Mouse (Mus musculus) frontal cortex, postnatal 10 days (tissue): ENCODE data around the gene Snx11.
"Not testable (repeated sequence)": the region's sequence is repeated elsewhere in the genome, so short reads cannot be mapped to it uniquely, and the experiment has no call there.

ENCODE experiments used
- DNase-seq, 2 experiments: peaks; one replicate each; pipeline ENCODE4 v3.0.0; 2022; ENCODE audit warnings: low spot score in 2 of 2, mixed read lengths in 1 of 2

Gene Snx11

DNA sequence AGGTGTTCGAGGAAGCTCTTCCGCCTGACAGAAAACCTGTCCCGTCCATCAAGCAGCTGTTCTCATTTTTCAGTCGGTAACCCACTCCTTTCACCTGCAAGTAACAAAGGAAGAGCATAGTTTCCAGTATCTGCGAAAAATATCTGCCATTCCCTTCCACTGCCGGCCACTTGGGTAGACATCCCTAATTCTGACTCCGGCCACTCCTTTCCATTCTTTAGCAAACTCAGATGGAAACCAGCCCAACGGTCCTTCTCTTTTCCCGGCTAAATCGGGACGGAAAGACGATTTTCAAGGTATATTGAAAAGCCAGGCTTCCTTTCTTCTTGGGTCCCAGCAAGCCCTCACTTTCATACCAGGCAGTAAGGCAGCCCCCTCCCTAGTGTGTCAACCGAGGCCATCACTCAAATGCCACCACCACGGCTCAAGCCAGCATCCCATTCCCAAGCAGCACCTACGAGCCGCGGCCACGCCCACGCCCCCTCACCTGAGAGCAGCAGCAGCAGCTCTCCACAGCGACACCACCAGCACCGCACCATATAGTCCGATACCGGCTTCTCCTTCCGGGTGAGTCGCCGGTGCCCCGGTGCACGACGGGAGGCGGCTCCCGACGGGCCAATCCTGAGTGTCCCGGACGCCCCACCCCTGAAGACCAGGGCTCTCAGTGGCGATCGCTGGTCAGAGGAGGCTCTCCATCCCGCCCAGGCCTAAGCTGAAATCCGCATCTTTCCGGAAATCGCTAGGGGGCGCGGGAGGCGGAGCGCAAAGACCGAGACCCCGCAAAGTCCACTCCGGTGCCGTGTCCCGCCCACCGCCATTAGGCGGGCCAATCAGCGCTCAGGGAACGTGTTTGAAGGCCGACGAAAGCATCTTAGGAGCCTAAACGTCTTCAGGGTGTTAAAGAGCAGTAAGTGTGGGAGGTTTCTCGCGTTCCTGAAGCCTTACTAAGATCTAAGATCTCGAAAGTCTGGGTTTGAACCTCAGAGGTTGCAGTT lies at the start of gene Snx11:
Snx11 (minus strand) TSS at position 592 of the 995 bp plus-strand sequence.
- peak; percentile 98 to 99 for DNase-seq

DNA sequence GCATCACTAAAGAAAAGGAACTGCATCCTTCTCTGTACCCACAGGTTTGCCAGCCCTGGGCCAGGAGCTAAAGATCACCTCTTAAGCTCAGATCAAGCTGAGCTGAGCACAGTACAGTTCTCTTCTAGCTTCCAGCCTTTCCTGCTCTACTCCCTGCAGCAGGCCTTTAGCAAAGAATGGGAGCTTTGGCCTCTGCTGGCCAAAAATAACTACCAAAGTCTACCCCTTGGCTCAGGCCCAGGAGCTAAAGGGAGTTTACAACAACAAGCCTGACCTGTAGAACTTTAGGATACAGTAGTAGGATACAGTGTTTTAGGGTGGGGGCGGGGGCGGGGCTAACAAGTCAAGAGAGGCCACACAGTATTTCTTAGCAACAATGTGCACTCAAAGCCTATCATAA lies 49.1 kb upstream of the Snx11 start:
- DNase-seq, result no peak

DNA sequence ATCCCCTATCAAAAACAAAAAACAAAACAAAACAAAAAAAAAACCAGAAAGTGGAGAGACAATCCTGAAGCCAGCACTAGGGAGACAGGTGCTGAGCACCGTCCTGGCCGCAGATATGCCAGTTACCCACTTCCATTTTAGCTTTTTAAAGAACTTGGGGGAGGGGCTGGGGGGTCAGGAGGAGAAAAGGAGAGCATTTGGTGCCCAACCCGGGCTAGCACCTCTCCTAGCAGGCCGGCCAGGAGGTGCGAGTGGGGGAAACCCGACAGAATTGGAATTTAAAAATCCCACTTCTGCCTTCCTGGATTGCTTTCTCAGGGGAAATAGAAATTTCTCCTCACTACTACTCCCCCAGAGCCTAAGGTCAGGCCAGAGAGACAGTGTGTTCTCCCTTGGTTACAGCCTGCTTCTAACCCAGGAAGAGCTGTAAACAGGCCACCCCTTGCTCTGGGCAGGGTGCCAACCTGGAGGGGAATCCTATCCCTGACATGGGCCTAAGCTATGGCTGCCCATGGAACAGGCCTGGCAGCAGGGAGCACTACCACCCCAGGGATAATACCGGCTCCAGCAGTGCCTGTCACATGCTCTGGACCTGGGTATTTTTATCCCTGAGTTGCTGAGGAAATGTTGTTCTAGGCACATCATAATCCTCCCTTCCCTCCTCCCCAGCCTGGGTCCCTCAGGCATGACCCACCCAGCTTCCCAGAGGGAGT lies 47.6 kb upstream of the Snx11 start:
- peak; percentile 50 to 57 for DNase-seq

DNA sequence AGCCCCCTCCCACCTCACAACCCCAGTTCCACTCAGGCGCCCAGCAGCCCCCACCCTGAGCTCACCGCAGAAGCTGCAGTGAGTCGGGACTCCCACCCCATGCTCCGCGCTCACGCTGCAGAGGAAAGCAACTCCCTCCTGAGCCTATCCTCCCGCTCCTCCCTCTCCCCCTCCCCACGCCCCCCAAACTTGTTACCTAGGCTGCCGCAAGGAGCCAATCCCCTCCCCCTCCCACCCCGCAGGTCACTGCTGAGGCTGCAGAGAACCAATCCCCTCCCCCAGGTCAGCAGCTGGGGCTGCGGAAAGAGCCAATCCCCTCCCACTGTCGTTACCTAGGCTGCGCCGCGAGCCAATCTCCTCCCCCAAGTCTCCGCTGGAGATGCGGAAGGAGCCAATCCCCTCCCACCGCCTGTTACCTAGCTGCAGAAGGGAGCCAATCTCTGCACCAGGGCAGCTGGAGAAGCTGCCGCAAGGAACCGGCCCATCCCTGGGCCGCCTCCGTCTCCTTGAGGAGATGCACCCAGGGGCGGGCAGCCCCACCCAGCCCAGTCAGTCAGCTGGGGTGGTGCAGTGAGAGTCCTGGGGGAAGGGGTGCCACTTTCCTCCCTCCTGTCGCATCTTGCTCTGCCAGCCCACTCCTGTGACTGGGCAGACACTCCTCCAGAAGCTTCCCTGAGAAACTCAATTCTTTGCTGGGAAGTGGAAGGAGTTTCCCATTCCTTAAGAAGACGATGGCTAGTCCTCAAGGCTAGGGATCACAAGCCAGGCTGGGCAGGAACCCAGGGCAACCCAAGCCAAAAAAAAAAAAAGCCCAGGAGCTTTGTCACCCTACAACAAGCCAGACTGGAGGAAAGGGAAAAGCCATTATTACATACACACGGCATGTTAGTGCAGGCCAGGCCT lies 46.8 kb upstream of the Snx11 start:
- DNase-seq, result peak; percentile 84 to 90

DNA sequence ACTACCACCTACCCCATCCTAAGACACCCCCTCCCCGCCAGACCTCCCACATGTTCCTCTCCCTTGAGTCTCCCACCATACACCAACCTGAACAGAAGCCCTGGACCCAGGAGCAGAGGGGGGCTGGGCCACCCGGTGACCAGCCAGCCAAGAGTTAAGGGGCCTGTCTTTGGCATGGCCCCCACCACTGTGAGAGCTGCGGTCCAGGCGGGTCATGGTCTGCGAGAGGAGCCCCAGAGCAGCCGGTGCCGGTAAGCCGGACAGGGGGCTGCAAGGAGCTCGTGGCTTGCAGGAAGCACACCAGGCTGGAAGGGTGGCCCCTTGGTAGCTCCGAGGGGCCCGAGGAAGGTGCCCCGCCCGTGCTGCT lies 46.1 kb upstream of the Snx11 start:
- DNase-seq, result peak in 1 of 2 experiments; percentile 43

DNA sequence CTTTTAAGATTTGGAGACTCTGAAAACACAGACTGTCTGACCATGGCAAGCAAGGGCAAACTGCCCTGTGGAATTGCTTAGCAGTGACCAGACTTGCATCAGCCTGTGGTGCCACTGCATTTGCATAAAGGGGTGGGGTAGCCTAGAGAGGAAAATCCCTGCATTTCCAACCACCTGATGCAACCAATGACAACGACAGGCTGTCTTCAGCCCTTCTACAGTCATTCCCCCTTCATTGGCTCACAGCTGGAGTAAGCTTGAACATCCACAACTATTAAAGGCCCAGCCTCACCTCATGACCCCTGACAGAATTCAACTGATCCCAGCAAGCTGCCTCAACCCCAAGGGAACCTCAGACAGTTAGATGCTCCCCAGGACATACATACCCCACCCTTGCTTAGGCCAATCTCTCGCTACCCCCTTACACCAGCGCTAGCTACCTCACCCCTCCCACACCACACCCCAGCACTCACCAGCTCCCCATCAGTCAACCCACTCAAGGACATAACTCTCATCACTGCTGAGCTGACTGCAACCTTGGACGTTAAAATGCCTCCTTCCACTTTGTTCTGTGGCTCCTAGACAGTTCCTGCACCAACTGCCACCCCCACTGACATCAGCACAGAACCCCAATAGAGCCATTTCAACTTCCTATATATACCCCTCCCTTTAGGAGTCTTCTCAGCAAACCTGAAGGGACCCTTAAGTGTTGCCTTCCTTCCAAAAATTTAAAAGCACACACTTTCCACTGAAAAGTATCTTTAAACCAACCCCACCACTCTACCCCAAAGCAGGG lies 45.5 kb upstream of the Snx11 start:
- DNase-seq, result no peak

DNA sequence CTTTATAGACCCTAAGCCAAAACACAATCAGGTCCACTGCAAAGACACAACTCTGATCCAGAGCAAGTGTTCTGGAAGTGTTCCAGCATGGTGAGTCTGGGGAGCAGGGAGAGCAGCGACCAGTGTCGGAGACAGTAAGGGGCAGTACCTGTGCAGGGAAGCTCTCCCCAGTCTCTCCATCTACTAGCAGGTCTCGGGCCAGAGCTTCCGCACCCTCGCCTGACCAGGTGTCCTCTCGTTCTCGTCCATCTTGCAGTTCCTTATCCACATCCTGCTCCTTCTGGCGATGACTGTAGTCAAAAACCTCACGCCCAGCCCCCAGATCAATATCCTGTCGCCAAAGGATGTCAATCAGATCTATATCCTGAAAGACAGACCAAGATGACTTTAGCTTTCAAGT lies 44.6 kb upstream of the Snx11 start:
- no peak for DNase-seq

DNA sequence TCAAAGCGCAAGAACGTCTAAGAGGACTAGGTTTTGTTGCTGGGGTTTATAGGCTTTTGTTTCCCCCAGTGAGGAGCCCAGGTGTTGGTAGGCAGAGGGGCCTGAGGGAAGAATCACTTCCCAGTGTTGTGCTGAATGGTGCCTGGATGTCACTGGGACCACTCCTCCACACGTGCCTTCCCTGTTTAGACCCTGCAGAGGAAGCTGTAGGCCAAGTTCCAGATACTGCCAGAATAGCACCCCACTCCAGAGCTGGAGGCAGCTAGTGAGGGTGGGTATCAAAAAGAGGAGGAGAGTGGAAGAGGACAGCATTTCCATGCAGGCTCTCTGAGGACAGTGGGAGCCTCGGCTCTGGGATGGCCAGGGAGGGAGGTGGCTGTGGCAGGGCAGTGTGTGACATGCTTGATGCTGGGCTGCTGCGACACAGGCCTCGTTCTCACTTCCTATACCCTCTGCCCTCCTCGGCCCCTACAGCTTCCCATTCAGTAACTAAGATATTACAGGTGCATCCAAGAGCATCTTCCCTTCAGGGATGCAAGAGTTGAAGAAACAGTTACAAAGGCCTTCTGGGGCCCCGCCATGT lies 40.9 kb upstream of the Snx11 start:
- DNase-seq, result no peak

DNA sequence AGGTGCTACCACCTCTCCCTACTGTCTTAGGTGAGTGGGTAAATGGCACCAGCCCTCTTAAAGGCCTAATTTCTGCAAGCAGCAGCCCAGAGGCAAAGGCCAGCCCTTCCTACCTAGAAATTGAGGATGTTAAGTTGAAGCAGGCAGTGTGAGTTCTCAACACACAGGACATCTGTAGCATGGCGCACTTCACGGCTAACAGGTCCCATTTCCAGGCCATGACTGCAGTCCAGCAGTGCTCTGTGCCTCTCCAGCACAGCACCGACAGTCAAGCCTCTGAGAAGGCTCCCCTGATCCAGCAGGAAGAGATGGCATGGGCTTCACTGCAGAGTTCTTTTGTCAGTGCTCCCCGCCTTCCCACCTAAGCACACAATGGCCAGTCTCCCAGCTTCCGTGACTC lies 39.6 kb upstream of the Snx11 start:
- DNase-seq, result no peak

DNA sequence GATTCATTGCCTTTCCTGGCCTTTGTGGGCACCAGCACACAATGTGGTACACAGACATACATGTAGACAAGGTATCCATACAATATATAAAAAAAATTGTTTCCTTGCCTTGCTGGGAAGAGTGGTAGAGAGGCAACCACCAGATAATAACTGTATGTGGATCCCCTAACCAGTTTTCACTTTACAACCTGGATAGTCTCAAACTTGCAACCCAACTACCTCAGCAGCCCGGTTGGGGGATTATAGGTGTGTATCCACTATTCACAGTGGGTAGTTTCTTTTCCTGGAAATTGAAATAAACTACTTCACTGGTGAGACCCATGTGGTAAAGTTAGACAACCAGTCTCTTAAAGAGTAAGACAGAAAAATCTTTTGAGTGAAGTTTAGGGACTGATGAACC lies 39.1 kb upstream of the Snx11 start:
- no peak for DNase-seq

DNA sequence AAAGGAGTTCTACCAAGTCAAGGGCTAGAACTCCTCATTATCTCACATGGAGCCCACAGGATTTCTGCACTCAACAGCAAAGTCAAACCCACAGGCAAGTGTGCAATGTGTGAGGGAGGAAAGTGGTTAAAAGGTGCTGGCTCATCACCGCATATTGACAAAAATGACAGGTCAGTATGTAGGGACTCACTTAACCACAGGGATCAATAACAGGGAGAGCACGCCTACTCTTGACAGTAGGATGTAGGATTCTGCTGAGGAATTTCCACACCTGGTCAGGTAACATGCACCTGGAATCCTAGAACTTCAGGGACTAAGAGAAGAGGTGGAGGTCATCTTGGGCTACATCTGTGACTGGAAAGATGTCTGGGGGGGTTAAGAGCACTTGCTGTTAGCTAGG lies 38.5 kb upstream of the Snx11 start:
- no peak for DNase-seq

DNA sequence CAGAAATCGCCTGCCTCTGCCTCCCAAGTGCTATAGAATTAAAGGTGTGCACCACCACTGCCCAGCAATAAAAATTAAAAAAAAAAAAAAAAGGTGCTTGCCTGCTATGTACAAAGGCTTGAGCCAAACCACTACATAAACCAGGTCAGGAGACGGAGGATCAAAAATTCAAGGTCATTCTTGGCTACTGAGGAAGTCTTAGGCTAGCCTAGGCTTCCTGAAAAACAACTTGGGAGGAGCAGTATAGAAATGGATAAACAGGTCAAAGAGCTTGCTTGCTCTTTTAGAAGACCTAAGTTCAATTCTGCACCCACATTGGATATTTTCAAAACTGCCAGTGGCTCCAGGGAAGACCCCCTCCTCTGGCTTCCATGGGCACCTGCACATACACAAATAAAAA lies 37.1 kb upstream of the Snx11 start:
- DNase-seq, result no peak

DNA sequence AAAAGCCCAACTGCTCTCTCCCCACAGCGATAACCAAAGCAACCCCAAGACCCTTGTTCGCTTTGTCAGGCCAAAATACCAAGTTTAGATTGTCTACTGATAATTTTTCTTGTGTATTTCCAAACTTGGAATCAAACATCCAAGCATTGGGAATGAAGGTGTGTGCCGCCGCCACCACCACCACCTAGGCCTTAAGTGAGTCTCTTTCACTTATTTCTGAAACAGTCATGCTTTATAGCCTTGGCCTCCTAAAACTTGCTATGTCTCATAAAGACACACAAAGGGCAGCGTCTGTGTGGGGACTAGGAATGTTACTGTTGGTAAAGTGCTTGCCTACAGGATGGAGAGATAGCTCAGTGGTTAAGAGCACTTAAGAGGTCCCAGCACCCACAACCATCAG lies 36.6 kb upstream of the Snx11 start:
- no peak for DNase-seq

DNA sequence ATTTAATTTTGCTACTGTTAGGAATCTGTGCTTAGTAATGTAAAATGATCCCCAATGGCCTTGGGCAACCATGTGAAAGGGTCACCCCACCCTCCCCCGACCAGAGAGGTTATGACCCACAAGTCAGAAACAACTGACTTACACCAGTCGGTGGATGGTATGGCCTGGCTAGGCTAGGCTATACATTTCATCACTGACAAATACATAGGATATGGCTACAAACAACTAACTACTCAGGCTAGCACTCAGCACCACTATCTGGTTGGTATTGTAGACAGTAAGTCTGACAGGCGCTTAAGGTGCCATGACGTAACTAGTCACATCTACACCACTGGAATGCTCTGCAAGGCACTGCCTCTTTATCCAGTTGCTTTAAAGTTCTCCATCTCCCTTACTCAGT lies 36.1 kb upstream of the Snx11 start:
- DNase-seq, result no peak

DNA sequence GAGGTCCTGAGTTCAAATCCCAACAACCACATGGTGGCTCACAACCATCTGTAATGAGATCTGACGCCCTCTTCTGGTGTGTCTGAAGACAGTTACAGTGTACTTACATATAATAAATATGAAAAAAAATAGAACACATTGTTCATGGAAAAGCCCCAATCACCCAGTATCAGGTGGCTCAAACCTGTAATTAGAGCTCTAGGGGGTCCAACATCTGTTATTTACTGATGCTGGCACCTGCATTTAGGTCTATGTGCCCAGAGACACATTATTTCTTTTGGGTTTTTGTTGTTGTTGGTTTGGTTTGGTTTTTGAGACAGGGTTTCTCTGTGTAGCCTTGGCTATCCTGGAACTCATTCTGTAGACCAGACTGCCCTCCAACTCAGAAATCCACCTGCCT lies 33.8 kb upstream of the Snx11 start:
- DNase-seq, result not testable (repeated sequence)

DNA sequence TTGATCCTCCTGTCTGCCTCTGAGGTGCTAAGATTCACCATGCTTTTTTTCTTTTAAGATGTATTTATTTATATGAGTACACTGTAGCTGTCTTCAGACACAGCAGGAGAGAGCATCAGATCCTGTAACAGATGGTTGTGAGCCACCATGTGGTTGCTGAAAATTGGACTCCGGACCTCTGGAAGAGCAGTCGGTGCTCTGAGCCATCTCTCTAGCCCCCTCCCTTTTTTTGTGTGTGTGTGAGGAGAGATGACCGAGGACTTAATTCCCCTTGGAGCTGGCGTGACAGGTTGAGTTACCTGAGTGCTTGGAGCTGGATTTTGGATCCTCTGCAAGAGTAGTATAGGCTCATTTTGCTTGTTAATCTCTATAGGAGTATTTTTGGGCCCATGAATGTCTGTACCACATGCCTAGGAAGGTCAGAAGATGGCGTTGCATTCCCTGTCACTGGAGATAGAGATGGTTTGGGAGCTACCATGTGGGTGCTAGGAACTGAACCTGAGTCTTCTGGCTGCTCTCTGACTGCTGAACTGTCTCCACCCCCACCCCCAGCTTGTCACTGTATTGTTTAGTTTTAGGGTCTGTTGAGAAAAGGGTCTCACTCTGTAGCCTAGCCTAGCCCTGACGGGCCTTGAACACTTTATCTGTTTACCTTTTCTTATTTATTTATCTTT lies 32.3 kb upstream of the Snx11 start:
- DNase-seq, result no peak

DNA sequence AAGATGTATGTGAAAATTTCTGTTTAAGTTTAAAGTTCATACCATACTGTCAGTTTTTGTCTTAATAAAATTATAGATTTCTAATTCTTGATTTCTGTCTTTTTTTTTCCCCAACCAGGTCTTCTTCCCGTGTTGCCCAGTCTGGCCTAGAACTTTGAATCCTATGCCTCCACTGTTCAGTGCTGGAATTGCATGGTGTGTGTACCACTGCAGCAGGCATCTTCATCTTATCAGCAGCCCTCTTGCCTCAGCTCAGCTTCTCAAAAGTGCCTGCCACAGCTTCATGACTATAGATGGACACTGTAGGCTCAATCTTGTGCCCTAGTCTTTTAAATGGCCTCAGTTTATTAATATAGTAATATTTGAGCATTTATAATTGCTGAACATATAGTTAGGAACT lies 30.7 kb upstream of the Snx11 start:
- DNase-seq, result no peak

DNA sequence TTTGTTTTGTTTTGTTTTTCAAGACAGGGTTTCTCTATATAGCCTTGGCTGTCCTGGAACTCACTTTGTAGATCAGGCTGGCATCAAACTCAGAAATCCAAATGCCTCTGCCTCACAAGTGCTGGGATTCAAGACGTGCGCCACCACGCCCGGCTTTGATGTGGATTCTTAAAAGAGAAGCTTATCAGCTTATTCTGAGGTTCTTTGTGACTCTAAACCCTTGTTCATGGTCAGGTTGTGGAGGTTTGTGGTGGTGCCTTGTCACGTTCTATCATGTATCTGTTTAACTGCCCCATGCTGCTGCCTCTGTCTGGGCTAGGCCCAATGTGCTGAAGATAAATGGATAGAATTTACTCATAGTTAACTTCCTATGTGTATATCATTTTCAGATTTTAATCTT lies 28.2 kb upstream of the Snx11 start:
- DNase-seq, result no peak

DNA sequence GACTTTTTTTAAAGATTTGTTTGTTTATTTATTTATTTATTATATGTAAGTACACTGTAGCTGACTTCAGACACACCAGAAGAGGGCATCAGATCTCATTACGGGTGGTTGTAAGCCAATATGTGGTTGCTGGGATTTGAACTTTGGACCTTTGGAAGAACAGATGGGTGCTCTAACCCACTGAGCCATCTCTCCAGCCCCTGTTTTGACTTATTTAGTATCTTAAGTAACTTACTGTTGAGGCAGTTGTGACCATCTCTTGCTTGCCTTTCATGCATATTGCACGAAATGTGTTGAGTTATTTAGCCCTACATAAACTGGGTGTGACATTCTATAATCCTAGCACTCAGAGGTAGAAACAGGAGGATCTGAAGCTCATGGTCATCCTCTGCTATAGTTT lies 22.2 kb upstream of the Snx11 start:
- DNase-seq, result no peak

DNA sequence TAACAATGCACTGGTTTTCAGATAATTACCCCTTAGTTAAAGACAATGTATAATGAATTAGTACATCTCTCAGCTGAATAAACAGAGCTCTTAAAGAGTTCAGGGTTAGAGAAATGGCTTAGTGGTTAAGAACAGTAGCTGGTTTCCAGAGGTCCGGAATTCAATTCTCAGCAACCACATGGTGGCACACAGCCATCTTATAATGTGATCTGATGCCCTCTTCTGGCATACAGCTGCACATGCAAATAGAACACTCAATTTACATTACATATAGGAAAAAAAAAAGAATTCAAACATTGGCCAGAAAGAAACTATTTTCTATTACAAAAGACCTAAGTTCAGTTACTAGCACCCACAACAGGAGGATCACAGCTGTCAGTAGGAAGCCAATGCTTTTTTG lies 19.2 kb upstream of the Snx11 start:
- no peak for DNase-seq
